Mouse (Mus musculus) megakaryocyte, adult 5-6 weeks (primary cell): ENCODE measurements around the gene 1700001P01Rik. TPM values are rescaled to one million over a fixed set of nuclear protein-coding genes. Genes with fewer than 3 reads are reported as not detected.

Experiments used
- ATAC-seq: 2 replicates; pipeline ENCODE4 v1.8.0; 2016; ENCODE audit warnings: mild to moderate bottlenecking, inconsistent platforms; ENCODE audit not compliant: poor library complexity, severe bottlenecking
- total RNA-seq, 2 experiments: library from RNA; stranded (forward) in 1 of 2; stranded (reverse) in 1 of 2; fragments of 153-499, 151-499 nt in 1 of 2; fragments of 221-1000, 200-1000 nt in 1 of 2; gene quantifications; 2 replicates each; pipeline versions ENCODE4 v1.2.3 to v1.2.4; 2015 to 2017

The 1700001P01Rik gene
- total RNA-seq (2015) (not detected in 2 replicates), total RNA-seq (2017) (not detected in 2 replicates)

DNA sequence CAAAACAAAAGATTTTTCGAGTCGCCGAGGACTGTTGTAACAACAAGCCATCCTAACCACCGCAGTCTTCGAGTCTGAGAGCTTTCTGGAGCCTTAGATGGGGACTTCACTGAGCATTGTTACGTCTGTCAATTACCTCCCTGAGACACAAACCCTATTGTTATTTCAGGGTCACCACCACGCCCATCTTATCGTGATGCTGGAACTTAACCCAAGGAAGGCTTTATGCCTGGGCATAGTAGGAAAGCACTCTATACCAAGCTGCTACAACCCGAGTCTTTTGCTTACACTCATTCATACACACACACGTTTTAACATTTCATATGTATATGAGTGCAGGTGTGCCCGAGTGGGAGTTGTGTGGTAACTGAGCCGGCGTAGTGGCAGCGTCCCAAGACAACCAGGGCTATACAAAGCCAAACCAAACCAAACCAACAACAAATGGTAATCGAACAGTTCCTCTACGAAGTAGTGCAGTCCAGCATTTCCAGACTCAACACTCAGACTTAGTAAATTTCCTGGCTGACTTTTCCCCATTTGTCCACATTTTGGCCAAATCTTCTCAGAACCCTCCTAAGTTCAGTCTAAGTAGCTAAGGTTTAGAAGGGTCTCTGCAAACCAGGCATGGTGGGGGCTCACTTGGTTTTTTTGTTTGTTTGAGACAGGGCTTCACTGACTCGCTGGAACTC, at the start of gene 1700001P01Rik:
Gene 1700001P01Rik, minus strand, starts transcription at position 111 of the 689 bp plus-strand sequence.
- ATAC-seq: no peak

DNA sequence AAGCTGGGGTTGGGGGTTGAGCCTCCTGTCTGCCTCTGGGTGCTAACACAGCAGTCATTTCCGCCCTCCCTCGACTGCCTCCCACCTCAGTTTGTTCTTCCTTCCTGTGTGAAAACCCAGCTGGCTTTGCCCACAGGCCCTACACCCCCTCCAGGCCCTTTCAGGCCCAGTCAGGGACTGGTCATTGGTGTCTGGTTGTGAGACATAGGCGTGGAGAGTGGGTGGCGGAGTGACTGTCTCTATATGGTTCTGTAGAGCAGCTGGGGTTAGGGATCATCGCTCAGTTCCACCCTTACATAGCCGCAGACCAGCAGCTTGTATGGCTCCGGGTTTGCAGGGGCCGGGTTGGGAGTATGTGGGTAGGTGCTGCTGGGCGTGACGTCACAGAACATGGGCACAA, 49.6 kb upstream of the 1700001P01Rik start:
- ATAC-seq: peak; percentile 11; the same call in 1 of the 2 replicates

DNA sequence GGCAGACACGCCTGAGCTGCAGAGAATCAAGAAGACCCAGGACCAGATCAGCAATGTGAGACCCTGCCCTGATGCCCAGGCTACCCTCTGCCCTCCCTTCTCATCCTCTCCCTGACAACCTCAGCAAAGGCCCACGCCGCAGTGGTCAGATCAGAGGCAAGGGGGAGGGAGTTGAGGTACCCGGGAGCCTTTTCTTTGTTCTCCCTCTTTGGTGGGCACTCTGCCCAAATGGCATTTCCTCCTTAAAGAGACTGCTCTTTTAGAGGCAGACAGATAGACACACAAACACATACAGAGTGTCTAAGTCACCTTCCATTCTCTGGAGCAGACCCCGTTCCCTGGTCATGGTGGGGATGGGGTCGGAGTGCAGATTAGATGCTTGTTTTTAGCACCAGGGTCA, 49.2 kb upstream of the 1700001P01Rik start:
- ATAC-seq: no peak

DNA sequence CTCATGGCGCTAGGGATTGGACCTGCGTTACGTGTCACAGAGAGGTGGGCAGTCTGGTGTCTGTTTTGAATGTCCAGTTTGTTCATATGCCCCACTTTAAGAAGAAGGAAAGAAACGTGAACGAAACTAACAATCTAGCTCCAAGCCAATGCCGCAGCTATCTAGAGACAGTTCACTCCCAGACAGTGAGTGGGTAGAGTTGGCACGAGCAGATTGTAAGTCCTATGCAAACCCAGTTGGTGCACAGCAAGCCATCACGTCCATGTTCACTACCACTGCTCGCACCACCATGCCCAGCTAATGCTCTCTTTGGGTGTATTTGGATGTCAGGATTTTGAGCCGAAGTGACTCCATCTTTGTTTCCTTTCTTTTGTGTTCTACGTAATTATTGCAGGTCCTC, 48.5 kb upstream of the 1700001P01Rik start:
- no peak for ATAC-seq

DNA sequence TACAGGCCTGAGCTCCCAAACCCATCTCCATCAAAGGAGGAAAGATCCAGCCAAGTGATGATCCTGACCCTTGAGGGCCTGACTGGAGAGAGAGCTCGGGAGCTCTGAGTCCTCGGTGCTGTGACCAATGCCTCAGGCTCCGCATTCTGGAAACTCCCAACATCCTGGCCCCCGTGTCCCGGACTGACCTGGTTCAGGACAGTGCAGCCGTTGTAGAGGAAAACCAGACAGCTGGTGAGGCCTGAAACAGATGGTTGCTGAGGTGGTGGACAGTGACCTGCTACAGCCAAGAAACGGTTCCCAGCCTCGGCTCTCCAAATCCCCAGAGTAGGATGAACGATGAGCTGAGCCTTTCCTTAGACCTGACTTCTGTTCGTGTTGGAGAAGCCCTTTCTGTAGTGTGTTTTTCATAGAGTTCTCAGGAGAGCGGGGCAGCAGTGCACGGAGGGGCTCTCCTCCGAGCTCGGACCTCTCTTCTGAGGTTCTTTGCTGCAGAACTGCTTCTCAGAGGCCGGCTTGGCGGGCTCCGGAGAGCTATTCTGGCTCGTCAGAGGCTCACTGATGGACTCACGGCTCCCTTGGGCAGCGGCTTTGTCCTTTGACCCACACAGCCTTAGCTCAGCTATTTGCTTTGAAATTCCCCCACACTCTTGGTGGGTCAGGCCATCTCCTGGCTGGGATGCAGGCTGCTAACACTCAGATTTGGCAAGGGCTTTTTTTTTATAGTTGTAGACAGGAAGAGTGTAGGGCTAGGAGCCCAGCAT, 47.3 kb upstream of the 1700001P01Rik start:
- no peak for ATAC-seq

DNA sequence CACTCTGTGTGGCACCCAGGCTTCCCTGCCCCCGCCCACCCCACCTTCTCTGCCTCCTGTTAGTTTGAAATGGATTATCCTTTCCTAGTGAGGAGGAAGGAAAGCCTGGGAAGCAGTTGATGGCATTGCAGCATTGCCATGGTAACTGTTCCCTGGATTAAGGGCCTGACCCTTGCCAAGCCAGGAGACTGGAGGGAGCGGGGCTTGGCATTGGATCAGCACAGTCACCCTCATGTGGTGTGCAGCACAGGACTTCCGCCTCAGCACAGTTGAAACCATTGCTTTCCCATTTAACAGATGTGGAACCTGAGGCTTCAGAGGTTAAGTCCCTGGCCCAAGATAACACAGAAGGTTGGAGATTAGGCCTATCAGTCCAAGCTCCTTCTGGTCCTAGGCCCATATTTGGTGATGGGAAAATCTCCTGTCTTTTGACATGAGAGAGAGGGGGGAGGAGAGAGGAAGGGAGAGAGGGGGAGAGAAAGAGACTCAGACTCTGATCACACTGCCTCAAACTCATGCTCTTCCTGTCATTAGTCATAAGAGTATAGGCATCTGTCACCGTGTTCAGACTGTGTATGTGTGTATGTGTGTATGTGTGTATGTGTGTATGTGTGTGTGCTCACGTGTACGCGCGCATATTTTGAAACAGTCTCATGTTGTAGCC, 45.8 kb upstream of the 1700001P01Rik start:
- ATAC-seq: no peak

DNA sequence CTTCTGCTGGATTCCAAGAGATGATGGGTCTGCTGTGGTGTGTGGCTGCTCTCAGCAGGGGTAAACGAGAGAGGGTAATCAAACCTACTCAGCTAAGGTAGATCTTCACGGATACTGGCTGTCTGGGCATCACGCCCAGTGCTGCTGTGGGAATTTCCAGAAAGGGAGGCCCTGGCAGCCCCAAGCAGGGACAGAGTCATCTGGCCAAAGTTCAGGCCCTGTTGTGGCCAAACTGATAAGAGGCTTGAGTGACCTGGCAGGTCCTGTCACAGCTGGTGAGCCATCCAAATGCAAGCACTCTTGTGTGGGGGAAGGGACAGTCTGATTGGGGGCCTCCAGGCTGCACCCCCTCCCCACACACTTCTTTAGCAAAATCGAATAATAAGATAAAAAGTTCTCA, 45.1 kb upstream of the 1700001P01Rik start:
- ATAC-seq: no peak

DNA sequence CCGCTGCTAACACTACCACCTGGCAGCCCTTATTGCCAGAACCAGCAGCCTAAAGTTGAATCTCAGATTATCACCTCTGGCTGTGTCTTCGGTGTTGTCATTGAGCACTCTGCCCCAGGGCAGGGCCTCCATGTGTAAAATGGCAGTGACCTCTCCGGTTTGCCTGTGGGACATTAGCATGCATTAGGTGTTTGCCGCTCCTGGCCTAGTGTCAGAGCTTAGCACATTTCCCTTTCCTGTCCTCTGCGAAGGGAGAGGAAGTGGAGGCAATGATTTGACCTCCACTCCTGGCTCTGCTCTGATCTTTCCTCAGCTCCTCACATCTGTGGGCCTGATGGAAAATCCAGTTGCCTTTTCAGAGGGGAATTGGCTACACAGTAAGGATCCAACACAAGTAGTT, 44.2 kb upstream of the 1700001P01Rik start:
- no peak for ATAC-seq

DNA sequence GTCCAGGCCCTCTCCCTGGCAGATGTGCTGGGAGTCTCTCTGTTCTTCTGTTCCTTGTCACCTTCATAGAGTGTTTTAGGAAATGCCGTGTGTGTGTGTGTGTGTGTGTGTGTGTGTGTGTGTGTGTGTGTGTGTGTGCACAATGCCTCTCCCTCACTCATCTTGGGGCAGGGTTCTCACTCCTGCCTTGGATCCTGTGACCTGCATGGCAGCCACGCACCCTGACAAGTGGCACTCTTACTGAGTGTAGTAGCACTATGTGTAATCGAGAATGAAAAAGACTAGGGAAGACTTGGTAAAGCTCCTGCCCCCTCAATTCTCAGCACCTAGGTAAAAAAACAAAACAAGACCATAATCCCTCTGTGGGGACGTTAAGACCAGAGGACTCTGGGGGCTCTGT, 43.4 kb upstream of the 1700001P01Rik start:
- no peak for ATAC-seq

DNA sequence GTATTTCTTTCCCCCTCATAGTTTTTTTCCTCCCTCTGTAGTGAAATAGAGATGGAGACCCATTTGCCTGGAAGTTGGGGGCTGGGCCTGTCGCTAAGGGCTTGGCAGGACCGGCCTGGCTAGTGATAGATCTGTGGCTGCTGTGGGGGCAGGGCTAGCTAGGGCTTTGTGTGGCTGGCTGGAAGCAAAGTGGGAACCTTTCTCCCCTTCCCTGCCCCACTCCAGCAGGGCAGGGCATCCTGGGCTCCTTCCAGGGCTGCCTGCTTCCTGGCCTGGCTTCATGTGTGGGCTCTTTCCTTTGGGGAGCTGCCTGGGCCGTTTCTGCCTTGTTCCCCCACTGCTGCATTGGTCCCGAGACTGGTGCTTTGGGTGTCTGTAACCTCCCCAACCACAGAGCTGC, 42.9 kb upstream of the 1700001P01Rik start:
- no peak for ATAC-seq

DNA sequence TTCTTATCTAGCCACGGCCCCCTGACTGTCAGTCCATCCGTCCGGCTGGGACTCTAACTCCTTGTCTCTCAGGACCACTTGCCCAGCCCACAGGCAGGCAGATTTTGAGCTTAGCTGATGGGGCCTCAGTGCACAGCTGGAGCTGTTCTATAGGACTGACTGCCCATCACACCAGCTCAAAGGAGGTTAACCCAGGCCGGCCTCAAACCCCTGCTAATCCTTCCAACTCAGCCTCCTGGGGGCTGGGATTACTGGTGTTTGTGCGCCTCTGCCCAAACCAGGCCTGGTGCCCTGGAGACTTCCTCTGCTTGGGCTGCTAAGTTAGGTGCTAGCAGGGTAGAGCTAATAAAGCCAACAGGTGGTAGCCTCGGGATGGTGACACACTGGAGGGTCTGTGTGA, 42.3 kb upstream of the 1700001P01Rik start:
- ATAC-seq: no peak

DNA sequence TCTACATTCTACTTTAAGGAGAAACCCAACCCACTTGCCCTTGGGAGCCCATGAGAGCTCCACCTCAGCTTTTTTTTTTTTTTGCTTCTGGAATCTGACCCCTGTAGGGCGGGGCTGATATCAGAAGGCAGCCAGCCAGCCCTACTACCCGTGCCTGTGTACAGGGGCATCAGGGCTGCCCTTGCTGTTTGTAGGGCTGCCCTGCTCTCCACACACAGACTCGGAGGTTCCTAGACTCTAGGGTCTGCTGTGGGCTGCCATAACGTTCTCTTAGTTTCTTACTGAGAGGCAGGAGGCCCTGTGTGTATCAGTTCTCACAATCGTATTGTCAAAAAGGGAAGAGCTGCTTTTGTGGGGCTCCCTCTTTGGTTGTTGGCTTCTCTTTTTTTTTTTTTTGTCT, 41.7 kb upstream of the 1700001P01Rik start:
- ATAC-seq: no peak

DNA sequence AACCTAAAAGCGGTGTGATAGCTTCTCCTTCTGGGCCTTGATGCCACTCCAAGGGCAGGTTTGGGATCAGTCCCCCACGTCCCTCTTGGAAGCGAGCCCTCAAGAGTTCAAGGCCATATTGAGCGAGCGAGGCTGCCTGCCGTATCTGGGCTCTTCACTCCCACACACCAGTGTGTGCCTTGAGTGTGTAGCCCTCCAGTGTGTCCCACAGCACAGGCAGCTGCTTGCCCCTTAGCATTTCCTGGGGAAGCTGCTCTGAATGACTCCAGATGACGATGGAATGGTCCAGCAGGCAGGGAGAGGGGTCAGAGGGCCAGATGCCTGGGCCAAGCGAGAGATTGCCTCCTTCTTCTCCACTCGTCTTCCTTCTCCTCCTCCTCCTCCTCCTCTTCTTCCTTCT, 41.2 kb upstream of the 1700001P01Rik start:
- ATAC-seq: no peak

DNA sequence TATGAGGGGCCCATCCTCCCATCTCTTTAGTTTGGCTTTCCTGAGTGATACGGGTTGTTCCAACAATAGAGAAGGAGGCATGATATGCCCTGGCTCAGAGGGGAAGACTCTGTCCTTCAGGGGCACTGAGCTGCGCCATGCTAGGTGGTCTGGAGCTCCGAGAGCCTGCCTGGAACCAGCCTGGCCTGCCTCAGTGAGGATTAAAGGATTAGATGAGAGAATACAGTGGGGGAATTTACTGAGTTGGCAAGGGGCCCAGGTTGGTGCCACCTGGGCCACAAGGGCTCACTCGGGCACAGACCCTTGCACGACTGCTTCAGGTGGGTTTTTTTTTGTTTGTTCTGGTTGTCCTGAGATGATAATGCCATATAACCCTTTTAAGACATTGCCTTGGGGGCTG, 40.5 kb upstream of the 1700001P01Rik start:
- no peak for ATAC-seq

DNA sequence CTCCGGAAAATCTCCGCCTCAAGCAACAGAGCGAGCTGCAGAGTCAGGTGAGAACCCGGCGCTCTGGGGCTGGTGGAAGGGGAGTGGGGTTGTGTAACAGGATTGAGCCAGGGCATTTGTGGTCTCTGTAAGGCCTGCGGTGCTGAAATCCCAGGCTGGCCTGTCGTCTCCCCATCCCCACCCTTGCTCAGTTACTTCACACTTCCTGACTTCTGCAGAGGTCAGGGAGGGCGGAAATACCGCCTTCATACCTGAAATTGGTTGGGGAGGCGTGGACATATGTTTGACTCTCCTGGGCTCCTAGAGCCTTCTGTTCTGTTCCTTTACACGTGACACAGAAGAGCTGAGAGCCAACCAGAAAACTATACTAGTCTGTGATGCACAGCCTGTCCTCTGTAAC, 40.0 kb upstream of the 1700001P01Rik start:
- ATAC-seq: peak; percentile 92

DNA sequence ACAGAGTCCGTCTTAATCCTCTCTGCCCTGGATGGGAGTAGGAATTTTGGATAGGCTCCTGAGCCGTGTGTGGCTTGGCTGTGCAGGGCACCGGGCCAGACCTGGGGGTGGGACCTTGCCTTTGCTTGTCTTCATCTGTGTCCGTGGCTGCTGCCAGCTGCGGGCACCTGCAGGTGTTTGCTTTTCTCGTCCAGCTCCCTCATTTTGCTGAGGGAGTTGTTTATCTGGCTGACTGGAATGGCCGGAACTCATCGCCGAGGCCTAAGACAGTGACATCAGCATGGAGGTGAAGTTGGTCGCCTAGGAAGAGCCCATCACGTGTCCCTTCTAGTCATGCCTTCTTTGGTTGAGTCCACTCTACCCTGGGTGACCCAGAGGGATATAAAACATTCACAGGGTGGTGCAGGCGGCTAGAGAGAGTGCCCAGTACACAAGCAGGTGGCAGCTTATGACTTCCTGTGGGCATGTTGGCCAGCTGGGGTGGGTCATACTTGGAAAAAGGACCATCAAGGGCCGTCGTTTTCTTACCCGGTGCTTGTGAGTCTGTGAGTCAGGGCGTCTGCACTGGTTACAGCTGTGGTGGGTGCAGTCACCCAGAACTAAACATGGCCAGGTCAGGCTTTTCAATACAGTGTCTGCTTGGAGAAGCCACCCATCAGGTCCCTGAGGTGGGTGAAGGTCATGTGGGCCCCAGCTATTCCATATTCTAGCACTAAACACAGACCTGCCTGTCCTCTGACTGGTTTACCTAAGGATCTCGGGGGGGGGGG, 38.2 kb upstream of the 1700001P01Rik start:
- ATAC-seq: no peak

DNA sequence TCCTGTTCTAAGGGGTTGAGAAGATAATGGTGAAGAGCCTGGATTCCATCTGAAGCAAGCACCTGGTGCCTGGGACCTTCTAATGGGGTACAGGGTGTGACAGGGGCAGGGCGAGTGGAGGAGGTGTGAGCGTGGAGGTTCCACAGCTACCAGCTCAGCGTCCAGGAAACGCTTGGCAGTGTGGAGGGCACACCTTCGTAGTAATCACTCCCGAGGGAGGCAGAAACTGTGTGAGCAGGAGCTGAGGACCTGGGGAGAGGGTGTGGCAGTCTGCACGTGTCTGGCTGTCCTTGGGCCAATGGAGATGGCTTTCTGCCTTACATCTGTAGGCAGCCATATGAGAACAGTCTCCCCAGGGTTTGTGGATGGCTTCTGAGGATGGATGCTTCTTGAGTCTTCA, 37.4 kb upstream of the 1700001P01Rik start:
- ATAC-seq: no peak

DNA sequence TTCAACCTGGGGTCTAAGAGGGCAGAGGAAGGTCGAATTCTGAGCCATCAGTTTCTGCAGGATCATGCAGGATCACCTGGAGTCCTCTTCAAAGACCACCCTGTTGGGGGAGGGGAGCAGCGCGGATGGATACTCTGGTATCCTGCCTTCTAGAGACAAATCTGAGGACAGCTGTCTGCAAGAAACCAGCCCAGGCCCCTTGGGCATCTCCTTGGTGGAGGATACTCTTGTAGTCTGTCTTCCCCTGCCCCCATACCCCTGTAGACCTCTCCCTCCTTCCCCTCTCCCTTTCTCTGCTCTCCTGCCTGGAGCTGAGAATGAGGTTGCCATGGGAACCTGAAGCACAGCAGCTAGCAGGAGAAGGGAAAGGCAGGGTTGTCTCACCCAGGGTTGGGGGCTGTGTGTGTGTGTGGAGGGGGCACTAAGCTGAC, 36.8 kb upstream of the 1700001P01Rik start:
- no peak for ATAC-seq

DNA sequence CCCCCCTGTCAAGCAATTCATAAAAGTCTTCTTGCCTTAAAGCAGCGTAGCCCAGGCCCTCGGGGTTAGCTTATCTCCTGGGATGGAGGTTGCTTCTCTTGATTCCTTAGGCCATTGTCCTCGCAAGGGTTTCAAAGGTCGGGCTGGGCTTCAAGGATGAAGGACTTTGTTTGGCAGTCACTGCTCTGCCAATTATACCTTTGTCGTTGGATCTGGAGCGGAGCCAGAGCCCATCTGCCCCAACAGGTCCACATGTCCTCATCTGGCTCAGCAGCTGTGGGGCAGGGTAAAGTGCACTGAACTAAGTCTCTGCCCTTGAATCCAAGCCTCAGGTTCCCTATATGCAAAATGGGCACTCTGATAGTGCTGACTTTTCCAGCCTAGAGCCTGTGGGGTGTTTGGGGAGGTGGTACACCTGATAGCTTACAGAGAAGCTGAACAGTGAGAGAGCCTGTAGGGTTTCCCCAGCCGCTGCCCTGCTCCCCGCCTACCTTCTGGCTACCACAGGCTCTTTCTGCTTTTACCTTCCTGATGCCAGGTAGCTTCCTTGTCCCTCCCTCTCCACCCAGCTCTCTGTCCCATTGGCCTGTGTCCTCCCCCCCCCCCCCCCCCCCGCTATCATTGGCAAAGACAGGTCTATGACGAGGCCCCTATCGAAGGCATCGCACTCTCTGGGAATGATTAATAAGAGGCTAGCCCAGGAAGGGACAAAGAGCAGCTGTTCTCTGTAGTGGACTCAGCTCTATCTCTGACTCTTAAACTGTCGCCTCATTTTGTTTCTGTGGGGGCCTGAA, 36.0 kb upstream of the 1700001P01Rik start:
- no peak for ATAC-seq

DNA sequence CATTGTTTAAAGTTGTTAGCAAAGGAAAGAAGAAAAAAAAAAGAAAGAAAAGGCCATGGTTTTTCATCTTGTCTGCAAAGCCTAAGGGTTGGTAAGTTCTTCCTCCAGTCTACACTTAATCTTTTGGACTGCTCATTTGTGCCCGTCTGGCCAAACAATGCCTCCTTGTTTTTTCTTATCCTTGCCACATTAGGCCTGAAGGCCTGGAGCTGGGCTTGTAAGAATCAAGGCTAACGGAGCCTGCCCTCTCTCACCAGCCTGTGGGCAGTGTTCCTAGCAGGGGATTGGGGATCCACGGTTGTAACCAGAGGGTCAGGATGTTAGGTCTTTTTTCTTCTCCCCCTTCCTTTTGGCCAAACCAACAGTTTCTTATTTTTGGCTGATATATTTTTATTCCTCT, 35.3 kb upstream of the 1700001P01Rik start:
- ATAC-seq: no peak
